Mouse (Mus musculus): ENCODE results near the gene Ckm.

DNA sequence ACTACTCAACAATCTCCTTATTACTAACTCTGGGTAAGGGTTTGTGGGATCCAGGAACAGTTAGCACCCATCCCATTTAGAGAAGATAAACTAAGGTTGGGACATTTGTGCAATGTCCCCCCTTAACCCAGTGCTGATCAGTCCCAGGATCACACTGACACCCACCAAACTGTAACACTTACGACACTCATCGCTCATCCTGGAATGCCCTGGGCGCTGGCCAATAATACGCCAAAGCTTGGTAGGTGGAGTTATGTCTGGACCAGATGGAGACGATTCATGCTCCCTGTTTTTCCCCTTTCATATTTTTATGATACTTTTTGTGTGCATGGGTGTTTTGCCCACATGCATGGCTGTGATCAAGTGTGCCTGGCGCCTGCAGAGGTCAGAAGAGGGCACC is 25.8 kb downstream of the Ckm start:
- TF ChIP-seq EP300 (IDR thresholded peaks at IDR 0.05; ENCODE audit: low read length) (no peak), CTCF (conservative IDR thresholded peaks at IDR 0.05 in 1 of 2, IDR thresholded peaks at IDR 0.05 in 1 of 2; ENCODE audit: low read depth in 2 of 2, low read length in 2 of 2) (no peak), USF1 (IDR thresholded peaks at IDR 0.05; ENCODE audit: low read depth, low read length) (no peak), ZNF384 (IDR thresholded peaks at IDR 0.05; ENCODE audit: low read depth, low read length) (no peak), E2F4 (IDR thresholded peaks at IDR 0.05; ENCODE audit: insufficient replicate concordance, low read depth, low read length) (no peak), POLR2AphosphoS2 (IDR thresholded peaks at IDR 0.05; ENCODE audit: low read depth, low read length) (no peak), MXI1 (IDR thresholded peaks at IDR 0.05; ENCODE audit: low read depth, low read length) (no peak), RAD21 (IDR thresholded peaks at IDR 0.05; ENCODE audit: low read depth, low read length) (no peak)
